Mouse (Mus musculus): ENCODE results near the gene Trip13. TPM values are rescaled to one million over a fixed set of nuclear protein-coding genes. Genes with fewer than 3 reads are reported as not detected.
A peak's percentile ranks its signal among the peaks of the same experiment; 100 is the strongest.

Trip13 gene
- polyA plus RNA-seq, 1 experiment from 2014 or later = 11.5 TPM

DNA sequence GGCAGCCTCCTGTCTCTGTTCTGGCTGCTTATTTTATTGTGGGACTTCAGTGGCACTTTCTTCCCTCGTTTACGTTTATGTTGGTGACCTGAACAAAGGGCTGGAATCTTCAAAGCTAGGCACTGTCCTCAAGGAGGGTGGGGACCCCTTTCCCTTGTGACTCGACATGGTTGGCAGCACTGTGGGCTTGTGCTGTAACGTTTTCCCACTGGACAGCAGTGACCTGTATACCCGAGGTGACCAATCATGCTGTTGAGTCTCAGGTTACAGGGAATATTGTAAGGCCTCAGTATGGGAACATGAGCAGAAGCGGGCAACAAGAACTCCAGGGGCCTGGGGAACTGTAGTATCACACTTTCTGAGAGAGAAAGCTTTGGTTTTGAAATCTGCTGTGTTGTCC lies 17.1 kb upstream of the Trip13 start:
- 84% methylated on average over 6 of the region's 6 CpGs for WGBS
- H3K4me2 ChIP-seq (ENCODE audit: low read length) = no peak overlapping the region
- ATAC-seq = no peak
- no peaks in the 10 kb centered on the region for H3K27me3 ChIP-seq (replicated peaks; ENCODE audit: control insufficient read depth, insufficient read depth, low read length)
- no peak overlapping the region for H3K9ac ChIP-seq (ENCODE audit: low read depth, low read length)
- H3K36me3 ChIP-seq (ENCODE audit: control insufficient read depth, insufficient read depth, low read length) = peaks cover 64% of the 10 kb centered on the region
- H3K27ac ChIP-seq (ENCODE audit: low read depth, low read length) = no peak overlapping the region
- H3K4me1 ChIP-seq (ENCODE audit: control insufficient read depth, insufficient read depth, low read depth, low read length) = no peaks in the 10 kb centered on the region
- no peaks in the 10 kb centered on the region for H3K9me3 ChIP-seq (ENCODE audit: control insufficient read depth, low read length)
- H3K4me3 ChIP-seq (ENCODE audit: low read length) = no peak overlapping the region

DNA sequence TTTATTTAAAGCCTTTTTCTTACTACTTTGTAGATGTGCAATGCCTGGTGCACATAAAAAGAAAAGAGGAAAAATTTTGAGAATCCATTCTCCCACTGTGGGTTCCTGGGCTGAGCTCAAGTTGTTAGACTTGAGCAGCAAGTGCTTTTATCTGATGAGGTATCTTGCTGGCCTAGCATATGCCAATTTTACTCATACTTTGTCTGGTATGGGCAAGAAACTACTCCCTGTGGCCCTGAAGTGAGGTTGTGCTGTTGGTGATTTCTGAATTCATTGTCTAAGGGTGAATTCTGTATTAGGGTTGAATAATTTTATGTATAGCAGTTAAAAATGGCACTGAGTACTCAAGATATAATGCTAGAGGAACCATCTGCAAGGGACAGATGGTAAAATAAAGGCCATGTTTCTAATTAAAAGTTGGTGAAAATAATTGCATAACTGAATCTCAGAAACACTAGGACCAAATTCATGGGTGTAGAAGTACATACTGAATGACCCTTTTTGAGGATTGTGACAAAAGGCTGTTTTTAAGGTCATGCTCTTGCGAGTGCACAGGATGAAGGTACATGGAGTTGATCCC lies 16.1 kb upstream of the Trip13 start:
- H3K9me3 ChIP-seq (ENCODE audit: control insufficient read depth, low read length) = no peaks in the 10 kb centered on the region
- no peaks in the 10 kb centered on the region for H3K4me1 ChIP-seq (ENCODE audit: control insufficient read depth, insufficient read depth, low read depth, low read length)
- H3K4me2 ChIP-seq (ENCODE audit: low read length) = no peak overlapping the region
- no peak overlapping the region for H3K27ac ChIP-seq (ENCODE audit: low read depth, low read length)
- H3K9ac ChIP-seq (ENCODE audit: low read depth, low read length) = no peak overlapping the region
- no peak overlapping the region for H3K4me3 ChIP-seq (ENCODE audit: low read length)
- no peaks in the 10 kb centered on the region for H3K27me3 ChIP-seq (replicated peaks; ENCODE audit: control insufficient read depth, insufficient read depth, low read length)
- ATAC-seq = no peak
- WGBS = 100% methylated on average over 1 of the region's 1 CpGs
- peaks cover 60% of the 10 kb centered on the region for H3K36me3 ChIP-seq (ENCODE audit: control insufficient read depth, insufficient read depth, low read length)

DNA sequence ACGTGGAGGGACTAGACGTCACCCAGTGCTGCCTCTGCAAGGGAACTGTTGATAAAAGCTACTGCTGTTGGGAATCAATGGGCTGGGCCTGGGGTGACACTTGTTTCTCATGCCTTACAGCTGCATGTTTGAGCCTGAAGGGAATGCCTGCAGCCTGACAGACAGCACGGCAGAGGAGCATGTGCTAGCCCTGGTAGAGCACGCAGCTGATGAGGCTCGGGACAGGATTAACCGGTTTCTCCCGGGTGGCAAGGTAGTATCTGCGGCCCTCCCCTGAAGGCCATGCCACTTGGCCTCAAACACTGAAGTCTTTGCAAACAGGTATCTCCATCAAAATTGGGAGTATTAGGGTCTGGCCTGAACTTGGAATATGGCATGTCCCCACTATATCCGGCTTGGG lies 7.0 kb upstream of the Trip13 start:
- ATAC-seq = no peak
- H3K4me1 ChIP-seq (ENCODE audit: control insufficient read depth, insufficient read depth, low read depth, low read length) = no peaks in the 10 kb centered on the region
- no peak overlapping the region for H3K4me3 ChIP-seq (ENCODE audit: low read length)
- no peaks in the 10 kb centered on the region for H3K27me3 ChIP-seq (replicated peaks; ENCODE audit: control insufficient read depth, insufficient read depth, low read length)
- no peak overlapping the region for H3K9ac ChIP-seq (ENCODE audit: low read depth, low read length)
- WGBS = 97% methylated on average over 9 of the region's 9 CpGs
- H3K9me3 ChIP-seq (ENCODE audit: control insufficient read depth, low read length) = no peaks in the 10 kb centered on the region
- H3K27ac ChIP-seq (ENCODE audit: low read depth, low read length) = no peak overlapping the region
- no peak overlapping the region for H3K4me2 ChIP-seq (ENCODE audit: low read length)
- H3K36me3 ChIP-seq (ENCODE audit: control insufficient read depth, insufficient read depth, low read length) = peaks cover 70% of the 10 kb centered on the region

DNA sequence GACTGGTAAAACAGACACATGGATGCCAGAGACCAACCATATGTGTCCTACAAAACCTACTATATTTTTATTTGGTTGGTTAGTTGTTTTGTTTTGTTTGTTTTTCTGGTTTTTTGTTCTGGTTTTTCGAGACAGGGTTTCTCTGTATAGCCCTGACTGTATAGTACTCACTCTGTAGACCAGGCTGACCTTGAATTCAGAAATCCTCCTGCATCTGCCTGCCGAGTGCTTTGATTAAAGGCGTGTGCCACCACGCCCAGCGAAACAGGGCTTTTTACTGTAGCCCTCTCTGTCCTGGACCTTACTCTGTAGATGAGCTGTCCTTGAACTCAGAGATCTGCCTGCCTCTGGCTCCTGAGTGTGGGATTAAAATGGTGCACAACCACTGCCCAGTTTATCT lies 1.5 kb upstream of the Trip13 start:
- Histone ChIP-seq H3K4me2 (ENCODE audit: low read length) (no peak overlapping the region), H3K27me3 (replicated peaks; ENCODE audit: control insufficient read depth, insufficient read depth, low read length) (no peaks in the 10 kb centered on the region), H3K4me1 (ENCODE audit: control insufficient read depth, insufficient read depth, low read depth, low read length) (peaks cover 11% of the 10 kb centered on the region), H3K27ac (ENCODE audit: low read depth, low read length) (no peak overlapping the region), H3K9me3 (ENCODE audit: control insufficient read depth, low read length) (no peaks in the 10 kb centered on the region), H3K4me3 (ENCODE audit: low read length) (no peak overlapping the region), H3K9ac (ENCODE audit: low read depth, low read length) (no peak overlapping the region), H3K36me3 (ENCODE audit: control insufficient read depth, insufficient read depth, low read length) (peaks cover 30% of the 10 kb centered on the region)
- WGBS = 97% methylated on average over 5 of the region's 5 CpGs
- no peak for ATAC-seq

DNA sequence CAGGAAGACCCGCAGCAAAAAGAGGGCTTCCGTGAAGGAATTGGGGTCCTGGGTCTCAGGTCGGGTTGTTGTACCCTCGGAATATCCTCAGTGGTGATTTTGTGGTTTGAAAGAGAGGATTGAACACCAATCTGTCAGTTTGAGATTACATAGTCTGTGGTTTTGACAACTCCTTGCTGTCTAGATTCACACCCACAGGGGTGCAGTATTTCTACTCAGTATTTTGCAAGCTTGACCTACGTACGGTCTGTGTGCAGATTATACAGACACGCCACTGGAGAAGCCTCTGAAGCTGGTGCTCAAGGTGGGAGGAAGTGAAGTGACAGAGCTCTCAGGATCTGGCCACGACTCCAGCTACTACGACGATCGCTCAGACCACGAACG lies 585 bp upstream of the Trip13 start:
- H3K4me2 ChIP-seq (ENCODE audit: low read length) = peak overlapping the region; percentile 79
- no peaks in the 10 kb centered on the region for H3K27me3 ChIP-seq (replicated peaks; ENCODE audit: control insufficient read depth, insufficient read depth, low read length)
- H3K9me3 ChIP-seq (ENCODE audit: control insufficient read depth, low read length) = no peaks in the 10 kb centered on the region
- peaks cover 11% of the 10 kb centered on the region for H3K4me1 ChIP-seq (ENCODE audit: control insufficient read depth, insufficient read depth, low read depth, low read length)
- peak; percentile 35 for ATAC-seq
- peak overlapping the region; percentile 88 for H3K4me3 ChIP-seq (ENCODE audit: low read length)
- peak overlapping the region; percentile 85 for H3K9ac ChIP-seq (ENCODE audit: low read depth, low read length)
- H3K27ac ChIP-seq (ENCODE audit: low read depth, low read length) = peak overlapping the region; percentile 87
- H3K36me3 ChIP-seq (ENCODE audit: control insufficient read depth, insufficient read depth, low read length) = peaks cover 21% of the 10 kb centered on the region
- WGBS = 43% methylated on average over 13 of the region's 13 CpGs

DNA sequence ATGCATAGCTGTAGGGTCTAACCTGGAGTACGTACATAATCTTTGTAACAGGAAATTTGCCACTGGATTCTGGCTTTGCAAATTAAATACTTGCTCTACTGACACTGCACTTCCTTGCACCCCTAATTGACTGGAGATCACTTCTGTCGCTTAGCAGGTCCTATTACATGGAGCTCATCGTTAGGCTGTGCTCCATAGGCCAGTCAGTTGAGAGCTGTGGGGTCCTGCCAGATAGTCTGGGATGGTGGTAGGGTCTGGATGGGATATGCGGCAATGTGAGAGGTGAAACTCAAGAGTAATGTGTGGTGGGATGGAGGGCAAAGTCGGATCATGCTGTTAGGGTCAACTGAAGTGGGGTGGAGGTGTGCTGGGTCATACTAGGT lies 655 bp downstream of the Trip13 start:
- Histone ChIP-seq H3K27ac (ENCODE audit: low read depth, low read length) (no peak overlapping the region), H3K9me3 (ENCODE audit: control insufficient read depth, low read length) (no peaks in the 10 kb centered on the region), H3K9ac (ENCODE audit: low read depth, low read length) (peak overlapping the region; percentile 85), H3K36me3 (ENCODE audit: control insufficient read depth, insufficient read depth, low read length) (peaks cover 9% of the 10 kb centered on the region), H3K4me3 (ENCODE audit: low read length) (peak overlapping the region; percentile 88), H3K27me3 (replicated peaks; ENCODE audit: control insufficient read depth, insufficient read depth, low read length) (no peaks in the 10 kb centered on the region), H3K4me1 (ENCODE audit: control insufficient read depth, insufficient read depth, low read depth, low read length) (peaks cover 11% of the 10 kb centered on the region), H3K4me2 (ENCODE audit: low read length) (peak overlapping the region; percentile 79)
- 15% methylated on average over 5 of the region's 5 CpGs for WGBS
- ATAC-seq = peak; percentile 19; the same call in 1 of the 2 replicates

DNA sequence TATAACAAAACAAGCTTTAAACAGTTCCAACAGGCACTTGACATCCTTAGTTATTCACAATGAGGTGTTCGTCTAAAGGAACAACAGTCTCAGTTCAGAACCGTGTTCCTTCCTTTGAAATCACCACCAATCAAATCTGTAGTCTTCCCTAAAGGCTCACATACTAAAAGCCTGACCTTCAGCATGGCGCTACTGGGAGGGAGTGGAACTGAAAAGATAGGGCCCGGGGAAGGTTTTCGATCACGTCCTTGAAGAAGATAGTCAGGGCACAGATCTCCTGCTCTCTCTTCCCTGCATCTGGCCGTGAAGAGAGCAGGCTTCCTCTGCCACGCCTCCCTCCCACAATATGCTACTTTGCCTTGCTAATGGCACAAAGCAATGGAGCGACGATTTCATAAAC lies 5.4 kb downstream of the Trip13 start:
- H3K27me3 ChIP-seq (replicated peaks; ENCODE audit: control insufficient read depth, insufficient read depth, low read length) = no peaks in the 10 kb centered on the region
- H3K4me3 ChIP-seq (ENCODE audit: low read length) = no peak overlapping the region
- 92% methylated on average over 10 of the region's 10 CpGs for WGBS
- H3K9me3 ChIP-seq (ENCODE audit: control insufficient read depth, low read length) = no peaks in the 10 kb centered on the region
- H3K27ac ChIP-seq (ENCODE audit: low read depth, low read length) = no peak overlapping the region
- no peak overlapping the region for H3K9ac ChIP-seq (ENCODE audit: low read depth, low read length)
- ATAC-seq = no peak
- H3K36me3 ChIP-seq (ENCODE audit: control insufficient read depth, insufficient read depth, low read length) = no peaks in the 10 kb centered on the region; the same call in 1 of the 2 replicates
- no peak overlapping the region for H3K4me2 ChIP-seq (ENCODE audit: low read length)
- H3K4me1 ChIP-seq (ENCODE audit: control insufficient read depth, insufficient read depth, low read depth, low read length) = peaks cover 4% of the 10 kb centered on the region

DNA sequence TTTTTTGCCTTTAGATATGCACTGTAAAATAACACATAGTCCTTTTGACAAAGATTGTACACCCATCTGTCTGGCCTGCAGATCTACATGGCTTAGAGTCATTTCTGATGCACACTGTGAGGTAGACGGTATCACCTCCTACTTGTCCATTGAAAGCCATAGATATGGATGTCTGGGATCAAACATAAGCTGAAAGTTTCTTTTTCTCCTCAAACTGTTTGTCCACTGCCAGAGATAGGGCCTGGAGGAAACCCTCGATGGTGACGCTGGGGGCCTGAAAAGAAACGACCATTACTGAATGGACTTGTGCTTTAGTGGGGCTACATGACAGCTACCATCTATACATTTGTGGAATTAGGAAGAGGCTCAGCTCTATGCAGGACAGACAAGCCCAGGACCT lies 24.5 kb downstream of the Trip13 start:
- Histone ChIP-seq H3K4me2 (ENCODE audit: low read length) (no peak overlapping the region), H3K36me3 (ENCODE audit: control insufficient read depth, insufficient read depth, low read length) (peaks cover 5% of the 10 kb centered on the region; the same call in 1 of the 2 replicates), H3K4me3 (ENCODE audit: low read length) (no peak overlapping the region), H3K27me3 (replicated peaks; ENCODE audit: control insufficient read depth, insufficient read depth, low read length) (no peaks in the 10 kb centered on the region), H3K9me3 (ENCODE audit: control insufficient read depth, low read length) (no peaks in the 10 kb centered on the region), H3K27ac (ENCODE audit: low read depth, low read length) (no peak overlapping the region), H3K9ac (ENCODE audit: low read depth, low read length) (no peak overlapping the region), H3K4me1 (ENCODE audit: control insufficient read depth, insufficient read depth, low read depth, low read length) (no peaks in the 10 kb centered on the region)
- WGBS = 91% methylated on average over 4 of the region's 4 CpGs
- no peak for ATAC-seq

DNA sequence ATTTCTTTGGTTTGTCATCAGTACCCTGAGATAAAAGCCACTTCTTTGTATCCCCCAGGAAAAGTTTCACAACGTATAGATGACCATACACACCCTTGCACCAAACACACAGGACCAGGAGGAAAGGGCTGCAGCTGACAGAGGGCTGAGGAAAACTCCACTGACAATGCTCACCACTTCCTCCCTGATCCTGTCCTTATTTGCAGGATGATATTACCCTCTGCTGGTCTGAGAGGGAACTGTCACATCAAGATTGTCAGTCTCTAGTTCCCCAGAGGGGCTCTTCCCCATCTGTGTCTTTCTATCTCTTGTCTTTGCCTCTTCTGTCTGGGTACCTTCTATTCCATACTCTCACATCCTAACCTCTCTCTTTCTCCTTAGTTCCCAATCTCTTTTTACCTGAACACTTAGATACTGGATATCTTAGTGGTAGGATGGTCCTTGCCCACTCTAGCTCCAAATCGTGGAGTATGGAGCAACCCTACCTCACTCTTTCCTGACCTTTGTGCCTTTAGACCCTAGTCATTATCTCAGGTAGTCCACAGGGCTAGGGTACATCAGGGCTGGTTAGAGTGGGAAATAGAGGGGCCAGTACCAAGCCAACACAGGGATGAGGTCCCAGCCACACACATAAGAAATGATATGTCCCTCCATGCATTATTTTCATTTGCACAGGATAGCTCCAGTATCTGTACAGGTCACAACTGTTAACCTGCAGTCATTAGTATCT lies 29.7 kb downstream of the Trip13 start:
- H3K4me3 ChIP-seq (ENCODE audit: low read length) = no peak overlapping the region
- no peak overlapping the region for H3K4me2 ChIP-seq (ENCODE audit: low read length)
- no peak overlapping the region for H3K9ac ChIP-seq (ENCODE audit: low read depth, low read length)
- peak; percentile 93 for ATAC-seq
- WGBS = 60% methylated on average over 2 of the region's 2 CpGs
- no peak overlapping the region for H3K27ac ChIP-seq (ENCODE audit: low read depth, low read length)
- H3K9me3 ChIP-seq (ENCODE audit: control insufficient read depth, low read length) = no peaks in the 10 kb centered on the region
- no peaks in the 10 kb centered on the region for H3K4me1 ChIP-seq (ENCODE audit: control insufficient read depth, insufficient read depth, low read depth, low read length)
- H3K27me3 ChIP-seq (replicated peaks; ENCODE audit: control insufficient read depth, insufficient read depth, low read length) = no peaks in the 10 kb centered on the region
- H3K36me3 ChIP-seq (ENCODE audit: control insufficient read depth, insufficient read depth, low read length) = no peaks in the 10 kb centered on the region

Measured in hindbrain, embryonic 16.5 days (tissue).